Mouse (Mus musculus) limb, embryonic 11.5 days (tissue): ENCODE data around the gene 2410137M14Rik. TPM values are rescaled to one million over a fixed set of nuclear protein-coding genes. Genes with fewer than 3 reads are reported as not detected.

Source experiments
- ATAC-seq: fragments of 200-750 bp; cut with Nextera tagmentation; 2 replicates; pipeline ENCODE4 v1.8.0; 2017; ENCODE audit warnings: low read depth; ENCODE audit not compliant: insufficient number of reproducible peaks, low FRiP score, low TSS enrichment
- DNase-seq: peaks from one replicate; pipeline ENCODE4 v3.0.0-alpha.2; 2015; ENCODE audit warnings: low spot score
- H3K27ac ChIP-seq: fragments of 300-500 bp; sonication (generic); replicated peaks from 2 replicates; pipeline ENCODE4 v1.5.1; 2014; ENCODE audit warnings: low read depth, mild to moderate bottlenecking, low read length
- H3K27me3 ChIP-seq: fragments of 300-500 bp; sonication (generic); 2 replicates; pipeline ENCODE4 v1.6.1; 2014; ENCODE audit warnings: mild to moderate bottlenecking, low read length, mixed read lengths; ENCODE audit not compliant: control insufficient read depth, insufficient read depth
- H3K36me3 ChIP-seq: fragments of 300-500 bp; sonication (generic); 2 replicates; pipeline ENCODE4 v1.6.1; 2014; ENCODE audit warnings: mild to moderate bottlenecking, low read length, moderate library complexity, mixed read lengths; ENCODE audit not compliant: control insufficient read depth, insufficient read depth
- H3K4me1 ChIP-seq: fragments of 300-500 bp; sonication (generic); 2 replicates; pipeline ENCODE4 v1.6.1; 2014; ENCODE audit warnings: low read length, mixed read lengths; ENCODE audit not compliant: control insufficient read depth, insufficient read depth
- H3K4me2 ChIP-seq: fragments of 300-500 bp; sonication (generic); 2 replicates; pipeline ENCODE4 v1.6.1; 2014; ENCODE audit warnings: low read depth, mild to moderate bottlenecking, moderate library complexity; ENCODE audit not compliant: severe bottlenecking
- H3K4me3 ChIP-seq: fragments of 300-500 bp; sonication (generic); 2 replicates; pipeline ENCODE4 v1.5.1; 2014; ENCODE audit warnings: low read depth, low read length
- H3K9ac ChIP-seq: fragments of 300-500 bp; sonication (generic); 2 replicates; pipeline ENCODE4 v1.6.1; 2014; ENCODE audit warnings: mild to moderate bottlenecking, low read length
- H3K9me3 ChIP-seq: fragments of 300-500 bp; sonication (generic); 2 replicates; pipeline ENCODE4 v1.6.1; 2016; ENCODE audit warnings: low read length; ENCODE audit not compliant: control insufficient read depth
- WGBS: fragments of 180-500 bp; shearing (Covaris S2); extraction: QIAGEN DNeasy Blood & Tissue Kit; methylation state at CpG from one replicate; pipeline ENCODE4 v1.1.7; 2014; 5-methylcytosine and 5-hydroxymethylcytosine counted together
- polyA plus RNA-seq: library from polyadenylated mRNA; unstranded; fragments of >200 nt; fragmentation: Nextera tagmentation; extraction: Ambion mirVana; gene quantifications from 2 replicates; pipeline ENCODE4 v1.2.1, GENCODE M21; 2014

Gene 2410137M14Rik
- polyA plus RNA-seq, 1 experiment from 2014 or later = not detected

DNA sequence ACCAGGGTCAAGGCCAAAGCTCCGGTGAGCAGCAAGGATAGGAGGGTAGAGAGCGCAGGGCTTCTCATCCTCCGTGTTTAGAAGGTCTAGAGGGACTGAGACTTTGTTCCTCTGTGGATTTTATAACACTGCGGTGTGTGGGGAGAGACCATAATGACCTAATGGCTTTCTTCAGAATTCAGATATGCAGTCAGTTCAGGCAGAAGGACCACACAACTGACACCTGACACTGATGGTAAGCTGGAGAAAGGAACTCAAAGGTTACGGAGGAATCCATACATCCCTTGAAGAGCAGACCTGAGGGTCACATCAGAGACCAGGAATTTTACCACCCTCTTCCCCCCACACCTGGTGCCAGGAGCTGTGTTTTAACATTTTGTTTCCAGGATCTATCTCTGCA lies 8.4 kb upstream of the 2410137M14Rik start, which contains the start of gene H2-M5:
Gene H2-M5 (minus strand): TSS at position 101 of the 400 bp plus-strand sequence.
- no peaks in the 10 kb centered on the region for H3K4me1 ChIP-seq
- H3K4me2 ChIP-seq = no peak within 1 kb of the TSS
- DNase-seq = no peak
- H3K36me3 ChIP-seq = no peaks in the 10 kb centered on the region
- no peak within 1 kb of the TSS; the same call in 1 of the 2 replicates for H3K4me3 ChIP-seq
- no peaks in the 10 kb centered on the region for H3K9me3 ChIP-seq
- no peak for ATAC-seq
- peaks cover 23% of the 10 kb centered on the region for H3K27me3 ChIP-seq
- H3K27ac ChIP-seq = no peak within 1 kb of the TSS
- H3K9ac ChIP-seq = no peak within 1 kb of the TSS
- 25% methylated on average over 5 of the region's 5 CpGs for WGBS

GRCm38 (mm10) chr17:36988475-36988874 lies 7.4 kb upstream of the 2410137M14Rik start:
- DNase-seq = no peak
- no peak overlapping the region; the same call in 1 of the 2 replicates for H3K4me3 ChIP-seq
- H3K4me2 ChIP-seq = no peak overlapping the region
- ATAC-seq = no peak
- 6% methylated on average over 24 of the region's 24 CpGs for WGBS
- H3K27me3 ChIP-seq = peaks cover 23% of the 10 kb centered on the region
- no peaks in the 10 kb centered on the region for H3K36me3 ChIP-seq
- no peak overlapping the region for H3K9ac ChIP-seq
- H3K27ac ChIP-seq = no peak overlapping the region
- H3K9me3 ChIP-seq = no peaks in the 10 kb centered on the region
- no peaks in the 10 kb centered on the region for H3K4me1 ChIP-seq

- no peak overlapping the region for H3K4me2 ChIP-seq
Measured at GRCm38 (mm10) chr17:36982253-36983155, 1.5 kb upstream of the 2410137M14Rik start.

GRCm38 (mm10) chr17:36981845-36982244 lies 808 bp upstream of the 2410137M14Rik start:
- no peaks in the 10 kb centered on the region for H3K36me3 ChIP-seq
- H3K4me2 ChIP-seq = peak overlapping the region; percentile 21; the same call in 1 of the 2 replicates
- WGBS = 5% methylated on average over 4 of the region's 4 CpGs
- H3K27me3 ChIP-seq = no peaks in the 10 kb centered on the region
- no peak overlapping the region for H3K27ac ChIP-seq
- peaks cover 3% of the 10 kb centered on the region; the same call in 1 of the 2 replicates for H3K4me1 ChIP-seq
- H3K9ac ChIP-seq = no peak overlapping the region
- DNase-seq = peak; percentile 29
- ATAC-seq = no peak
- no peak overlapping the region for H3K4me3 ChIP-seq
- no peaks in the 10 kb centered on the region for H3K9me3 ChIP-seq

More at GRCm38 (mm10) chr17:36982253-36983155, 1.5 kb upstream of the 2410137M14Rik start:
- H3K27ac ChIP-seq = no peak overlapping the region
- no peak overlapping the region for H3K4me3 ChIP-seq
- H3K9ac ChIP-seq = no peak overlapping the region
- 17% methylated on average over 5 of the region's 5 CpGs for WGBS
- ATAC-seq = no peak
- DNase-seq = no peak
- H3K4me1 ChIP-seq = peaks cover 3% of the 10 kb centered on the region; the same call in 1 of the 2 replicates
- H3K36me3 ChIP-seq = no peaks in the 10 kb centered on the region
- no peaks in the 10 kb centered on the region for H3K9me3 ChIP-seq
- peaks cover 3% of the 10 kb centered on the region for H3K27me3 ChIP-seq

GRCm38 (mm10) chr17:36973271-36973787 lies 7.7 kb downstream of the 2410137M14Rik start:
- DNase-seq (no peak), ATAC-seq (no peak)
- 74% methylated on average over 8 of the region's 8 CpGs for WGBS
- no peaks in the 10 kb centered on the region for H3K9me3 ChIP-seq
- no peak overlapping the region for H3K4me3 ChIP-seq
- H3K4me1 ChIP-seq = no peaks in the 10 kb centered on the region
- no peak overlapping the region for H3K4me2 ChIP-seq
- no peaks in the 10 kb centered on the region for H3K27me3 ChIP-seq
- no peak overlapping the region for H3K27ac ChIP-seq
- H3K36me3 ChIP-seq = no peaks in the 10 kb centered on the region
- H3K9ac ChIP-seq = no peak overlapping the region

GRCm38 (mm10) chr17:36972791-36973190 lies 8.2 kb downstream of the 2410137M14Rik start:
- Histone ChIP-seq H3K4me3 (no peak overlapping the region), H3K4me2 (no peak overlapping the region), H3K9me3 (no peaks in the 10 kb centered on the region), H3K27me3 (no peaks in the 10 kb centered on the region), H3K9ac (no peak overlapping the region), H3K36me3 (no peaks in the 10 kb centered on the region), H3K4me1 (no peaks in the 10 kb centered on the region), H3K27ac (no peak overlapping the region)
- 83% methylated on average over 3 of the region's 3 CpGs for WGBS
- ATAC-seq = no peak
- no peak for DNase-seq

DNA sequence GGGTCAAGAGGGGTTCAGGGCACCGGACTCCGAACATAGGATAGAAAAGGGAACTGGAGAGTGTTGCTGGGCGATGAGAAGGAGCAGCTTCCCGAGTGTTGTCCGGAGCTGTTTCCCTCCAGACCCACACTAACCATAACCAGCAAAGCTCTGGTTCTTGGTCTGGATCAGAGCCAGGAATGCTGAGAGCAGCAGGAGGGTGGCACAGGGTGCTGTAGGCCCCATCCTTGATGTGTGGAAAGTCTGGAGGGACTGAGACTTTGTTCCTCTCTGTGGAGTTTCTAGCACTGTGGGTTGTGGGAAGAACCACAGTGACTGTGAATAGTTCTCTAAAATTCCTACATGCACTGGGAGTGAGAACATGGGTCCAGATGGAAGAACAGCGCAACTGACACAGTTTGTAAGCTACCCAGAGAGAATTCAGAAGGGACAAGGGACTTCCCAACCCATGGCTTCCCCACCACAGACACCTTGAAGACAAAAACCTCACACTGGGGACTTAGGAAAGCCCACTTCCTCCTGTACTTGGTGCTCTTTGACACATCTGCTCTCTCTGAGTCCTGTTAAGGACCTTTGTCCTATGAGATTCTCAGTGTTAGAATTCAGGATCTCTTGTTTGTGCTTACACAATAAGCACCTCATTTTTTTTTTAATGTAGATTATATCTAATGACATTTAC lies 9.7 kb downstream of the 2410137M14Rik start:
- Histone ChIP-seq H3K36me3 (no peaks in the 10 kb centered on the region), H3K9me3 (no peaks in the 10 kb centered on the region), H3K4me3 (no peak overlapping the region), H3K4me1 (no peaks in the 10 kb centered on the region), H3K27ac (no peak overlapping the region), H3K9ac (no peak overlapping the region), H3K27me3 (no peaks in the 10 kb centered on the region), H3K4me2 (no peak overlapping the region)
- DNase-seq (no peak), ATAC-seq (no peak)
- 90% methylated on average over 6 of the region's 6 CpGs for WGBS

DNA sequence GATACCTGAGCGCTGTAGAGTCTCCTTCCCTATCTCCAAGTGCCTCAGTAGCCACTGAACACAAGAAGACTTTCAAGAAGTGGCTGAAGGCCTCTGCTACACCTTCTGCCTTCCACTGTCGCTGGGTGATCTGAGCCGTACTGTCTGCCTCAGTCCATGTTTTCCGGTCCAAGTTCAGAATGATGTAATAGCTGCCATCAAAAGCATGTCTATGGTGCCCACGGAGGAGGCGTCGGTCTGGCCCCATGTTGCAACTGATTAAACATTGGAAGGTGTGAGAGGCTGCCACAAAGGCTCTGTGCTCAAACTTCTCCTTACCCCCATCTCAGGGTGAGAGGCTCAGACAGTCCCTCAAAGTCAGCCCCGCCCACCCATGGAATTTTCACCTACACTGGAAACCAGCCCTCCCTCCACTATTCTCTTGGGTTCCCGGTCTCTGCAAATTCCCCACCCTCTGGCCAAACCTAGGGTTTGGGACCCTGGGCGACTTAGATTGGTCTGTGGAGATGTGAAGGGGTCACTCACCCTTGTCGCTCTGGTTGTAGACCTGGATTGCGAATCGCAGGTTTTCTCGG lies 10.6 kb downstream of the 2410137M14Rik start:
- DNase-seq (no peak), ATAC-seq (no peak)
- no peaks in the 10 kb centered on the region for H3K4me1 ChIP-seq
- no peaks in the 10 kb centered on the region for H3K27me3 ChIP-seq
- H3K9ac ChIP-seq = no peak overlapping the region
- no peaks in the 10 kb centered on the region for H3K9me3 ChIP-seq
- H3K36me3 ChIP-seq = no peaks in the 10 kb centered on the region
- H3K27ac ChIP-seq = no peak overlapping the region
- 85% methylated on average over 14 of the region's 14 CpGs for WGBS
- H3K4me2 ChIP-seq = no peak overlapping the region
- no peak overlapping the region for H3K4me3 ChIP-seq
